Mouse (Mus musculus): ENCODE measurements around the gene Ung. TPM values are rescaled to one million over a fixed set of nuclear protein-coding genes. Genes with fewer than 3 reads are reported as not detected.

Ung gene
- total RNA-seq, 2 experiments from 2014 or later = 3.1 to 6.1 TPM

DNA sequence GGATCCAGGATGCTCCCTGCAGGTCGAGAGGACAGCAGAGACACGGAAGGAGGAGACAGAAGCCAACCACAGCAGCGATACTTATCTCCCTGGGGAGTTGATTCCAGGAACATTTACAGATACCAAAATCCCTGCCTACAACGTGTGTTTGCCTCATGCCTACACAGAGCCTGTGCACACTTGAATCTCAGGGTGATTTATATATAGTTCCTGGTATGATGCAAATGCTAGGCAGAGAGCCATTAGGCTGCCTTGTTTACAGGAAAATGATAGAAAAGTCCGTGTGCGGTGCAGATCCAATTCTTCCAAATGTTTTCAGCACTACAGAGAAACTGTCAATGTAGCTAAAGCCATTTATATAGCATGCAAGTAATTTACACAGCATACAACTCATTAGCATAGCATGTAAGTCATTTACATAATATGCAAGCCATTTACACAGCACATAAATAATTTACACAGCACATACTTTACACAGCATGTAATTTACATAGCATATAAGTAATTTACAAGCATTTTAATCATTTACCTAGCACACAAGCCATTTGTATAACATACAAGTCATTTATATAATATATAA lies 33.0 kb downstream of the Ung start:
- ATAC-seq (ENCODE audit: poor library complexity, severe bottlenecking) = no peak

DNA sequence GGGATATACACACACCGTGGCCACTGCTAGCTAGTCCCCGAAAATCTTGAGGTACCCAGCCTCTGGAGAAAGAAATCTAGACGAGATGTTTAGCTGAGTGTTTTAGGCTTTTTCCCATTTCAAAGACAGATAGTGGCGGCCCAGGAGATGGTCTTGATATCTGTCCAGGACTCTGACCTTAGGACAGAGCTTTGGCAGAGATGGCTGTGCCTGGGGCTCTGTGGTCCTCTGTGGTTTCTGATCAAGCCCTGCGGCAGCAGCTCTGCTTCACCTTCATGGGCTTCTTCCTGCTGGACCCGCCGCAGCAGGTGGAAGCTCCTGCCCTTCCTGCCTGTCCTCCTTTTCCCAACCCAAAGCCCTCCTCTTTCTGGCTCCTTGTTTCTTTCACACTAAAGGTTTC lies 40.2 kb downstream of the Ung start:
- no peak for ATAC-seq (ENCODE audit: poor library complexity, severe bottlenecking)

DNA sequence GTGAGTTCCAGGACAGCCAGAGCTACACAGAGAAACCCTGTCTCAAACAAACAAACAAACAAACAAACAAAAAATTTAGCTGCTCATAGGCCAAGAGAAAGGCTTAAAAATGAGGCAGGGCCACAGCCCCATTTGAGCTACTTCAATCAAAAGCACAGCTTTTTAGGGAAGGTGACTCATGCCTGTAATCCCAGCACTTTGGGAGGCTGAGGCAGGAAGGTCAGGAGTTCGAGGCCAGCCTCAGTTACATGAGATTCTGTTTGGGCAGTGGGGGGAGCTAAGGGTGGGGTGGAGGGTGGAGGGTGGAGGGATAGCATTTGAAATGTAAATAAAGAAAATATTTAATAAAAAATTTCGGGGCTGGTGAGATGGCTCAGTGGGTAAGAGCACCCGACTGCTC lies 42.8 kb downstream of the Ung start:
- no peak for ATAC-seq (ENCODE audit: poor library complexity, severe bottlenecking)

DNA sequence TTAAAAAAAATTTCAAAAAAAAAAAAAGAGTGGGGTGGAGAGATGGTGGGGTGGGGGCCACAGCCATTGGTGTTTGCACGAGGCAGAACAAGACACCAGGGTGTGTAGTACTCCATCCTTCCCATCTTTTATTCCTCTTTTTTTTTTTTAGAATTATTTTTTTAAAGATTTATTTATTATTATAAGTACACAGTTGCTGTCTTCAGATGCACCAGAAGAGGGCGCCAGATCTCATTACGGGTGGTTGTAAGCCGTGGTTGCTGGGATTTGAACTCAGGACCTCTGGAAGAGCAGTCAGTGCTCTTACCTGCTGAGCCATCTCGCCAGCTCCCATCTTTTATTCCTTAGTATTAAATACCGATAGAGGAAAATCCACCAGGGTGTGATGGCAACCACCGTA lies 43.3 kb downstream of the Ung start:
- ATAC-seq (ENCODE audit: poor library complexity, severe bottlenecking) = no peak

DNA sequence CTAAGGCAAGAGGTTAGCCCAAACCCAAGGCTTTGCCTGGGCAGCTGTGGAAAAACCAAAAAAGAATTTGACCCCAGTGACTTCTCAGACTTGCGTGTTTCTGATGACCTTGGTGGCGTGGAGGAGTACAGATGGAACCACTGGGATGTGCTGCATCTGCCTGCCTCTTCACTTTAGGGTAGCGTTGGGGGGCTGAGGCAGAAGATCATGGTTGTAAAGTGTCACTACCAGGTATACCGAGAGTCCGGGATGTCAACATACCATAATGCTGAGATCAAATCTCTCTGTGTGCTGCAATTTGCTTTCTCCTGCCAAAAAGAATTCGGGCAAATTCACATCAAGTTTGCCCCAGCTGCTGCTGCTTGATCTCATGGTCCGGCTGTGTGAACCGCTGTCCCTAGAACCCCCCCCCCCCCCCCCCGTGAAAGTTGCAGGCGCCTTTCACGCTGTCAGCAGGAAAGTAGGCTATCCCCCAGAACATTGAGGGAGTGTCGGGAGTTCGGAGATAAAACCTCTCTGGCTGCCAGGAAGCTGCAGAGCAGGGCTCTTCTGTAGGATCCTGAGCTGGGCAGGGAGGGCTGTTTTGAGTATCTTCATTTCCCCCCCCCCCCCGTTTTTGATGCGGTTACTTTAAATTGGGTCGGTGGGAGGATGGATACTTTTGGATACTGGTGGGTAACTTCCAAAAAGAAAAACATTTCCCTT lies 43.8 kb downstream of the Ung start:
- no peak for ATAC-seq (ENCODE audit: poor library complexity, severe bottlenecking)

DNA sequence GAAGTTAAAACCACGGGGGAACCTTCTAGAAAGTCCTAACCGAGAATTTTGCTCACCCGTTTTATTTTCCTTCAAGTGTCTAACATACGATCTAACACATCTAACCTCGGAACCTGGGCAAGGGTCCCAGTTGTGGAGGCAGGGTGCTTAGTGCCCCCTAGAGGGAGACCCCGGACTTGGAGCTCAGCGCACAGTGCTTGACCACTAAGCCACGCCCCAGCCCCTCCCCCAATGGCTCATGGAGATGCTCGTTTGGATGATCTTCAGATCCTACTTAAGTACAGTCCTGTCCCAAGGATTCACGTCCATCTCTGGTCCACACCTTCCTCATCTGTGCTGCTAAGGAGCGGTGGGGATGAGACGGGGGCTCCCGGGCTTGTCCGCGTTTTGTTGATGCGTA lies 44.5 kb downstream of the Ung start:
- ATAC-seq (ENCODE audit: poor library complexity, severe bottlenecking) = no peak

DNA sequence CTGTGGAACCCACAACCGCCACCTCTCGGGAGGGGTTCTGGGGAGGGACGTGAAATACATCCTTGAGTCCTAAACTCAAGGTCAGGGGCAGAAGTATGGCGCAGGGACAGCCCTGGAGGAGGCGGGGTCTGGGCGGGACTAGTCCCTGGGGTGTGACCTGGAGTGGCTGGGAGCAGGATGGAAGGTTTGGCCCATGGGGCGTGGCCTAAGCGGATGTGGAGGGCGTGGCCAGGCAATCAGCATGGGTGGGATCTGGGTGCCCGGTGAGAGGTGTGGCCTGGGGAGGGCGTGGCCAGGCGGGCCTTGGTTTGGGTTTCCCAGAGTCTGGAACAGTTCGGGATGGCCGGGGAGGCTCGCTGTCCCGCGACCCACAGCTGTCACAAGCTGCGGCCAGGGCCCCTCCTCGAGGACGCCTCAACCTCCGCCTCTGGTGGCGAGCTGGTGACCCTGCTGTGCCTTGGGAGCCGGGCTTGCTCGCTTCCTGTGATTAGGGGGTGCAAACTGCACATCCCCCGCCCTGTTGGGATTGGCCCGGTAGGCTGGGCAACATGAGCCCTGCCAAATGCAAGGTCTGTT lies 45.5 kb downstream of the Ung start:
- peak; percentile 94 for ATAC-seq (ENCODE audit: poor library complexity, severe bottlenecking)

DNA sequence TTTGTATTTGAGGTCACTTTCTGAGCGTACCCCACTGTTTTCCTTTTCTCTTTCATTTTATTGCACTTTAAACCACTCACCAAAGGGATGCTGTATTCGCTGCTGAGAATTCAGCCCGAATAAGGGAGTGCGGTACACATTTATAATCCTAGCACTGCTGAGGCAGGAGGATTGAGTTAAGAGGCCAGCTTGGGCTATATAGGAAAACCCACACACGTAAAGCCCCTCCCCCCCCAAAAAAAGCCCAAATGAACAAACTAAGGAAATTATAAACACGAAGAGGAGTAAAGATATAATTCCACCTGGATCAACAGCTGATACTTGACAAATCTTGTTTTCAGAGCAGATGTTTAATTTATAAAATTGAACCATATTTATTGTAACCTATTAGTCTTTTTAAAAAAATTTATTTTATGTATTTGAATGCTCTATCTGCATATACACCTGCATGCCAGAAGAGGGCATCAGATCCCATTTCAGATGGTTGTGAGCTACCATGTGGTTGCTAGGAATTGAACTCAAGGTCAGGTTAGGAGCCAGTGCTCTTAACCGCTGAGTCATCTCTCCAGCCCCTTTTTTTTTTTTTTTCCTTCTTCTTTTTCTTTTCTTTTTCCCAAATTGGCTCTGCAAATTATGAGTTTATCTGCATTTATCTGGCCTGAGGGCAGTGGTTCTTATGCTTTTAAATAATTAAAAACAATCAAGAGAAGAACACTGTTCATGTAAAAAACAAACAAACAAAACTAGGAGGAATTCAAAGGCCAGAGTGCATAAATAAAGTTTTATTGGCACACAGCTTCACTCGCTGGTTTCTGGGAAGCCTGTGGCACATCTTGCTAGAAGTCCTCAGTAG lies 46.6 kb downstream of the Ung start:
- ATAC-seq (ENCODE audit: poor library complexity, severe bottlenecking) = no peak

DNA sequence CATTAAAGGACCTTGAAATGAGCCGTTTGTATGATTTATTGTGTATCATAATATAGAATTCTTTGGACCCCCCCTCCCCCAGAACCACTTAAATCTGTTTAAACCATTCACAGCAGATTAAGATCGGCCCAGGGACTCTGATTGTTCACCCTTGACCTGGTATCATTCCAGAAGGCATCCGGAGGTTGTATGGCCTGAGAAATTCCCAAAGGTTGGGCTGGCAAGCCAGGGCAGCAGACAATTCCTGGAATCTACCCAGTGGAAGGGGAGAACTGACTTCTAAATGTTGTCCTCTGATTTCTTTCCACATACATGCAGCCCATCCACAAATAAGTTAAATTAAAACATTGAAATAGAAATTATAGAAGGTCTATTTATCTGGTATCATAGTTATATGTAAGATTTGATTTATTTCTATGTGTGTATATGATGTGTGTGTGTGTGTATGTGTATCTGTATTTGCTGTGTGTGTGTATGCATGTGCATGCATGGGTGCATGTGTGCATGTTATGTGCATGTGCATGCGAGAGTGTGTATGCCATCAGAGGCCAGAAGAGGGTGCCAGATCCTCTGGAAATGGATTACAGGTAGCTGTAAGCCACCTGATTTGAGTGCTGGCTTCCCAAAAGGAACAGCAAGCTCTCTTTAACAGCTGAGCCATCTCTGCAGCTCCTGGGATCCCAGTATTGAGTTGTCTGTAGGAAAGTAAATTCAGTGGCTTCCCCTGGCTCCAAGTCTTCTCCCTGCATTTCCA lies 48.0 kb downstream of the Ung start:
- no peak for ATAC-seq (ENCODE audit: poor library complexity, severe bottlenecking)

DNA sequence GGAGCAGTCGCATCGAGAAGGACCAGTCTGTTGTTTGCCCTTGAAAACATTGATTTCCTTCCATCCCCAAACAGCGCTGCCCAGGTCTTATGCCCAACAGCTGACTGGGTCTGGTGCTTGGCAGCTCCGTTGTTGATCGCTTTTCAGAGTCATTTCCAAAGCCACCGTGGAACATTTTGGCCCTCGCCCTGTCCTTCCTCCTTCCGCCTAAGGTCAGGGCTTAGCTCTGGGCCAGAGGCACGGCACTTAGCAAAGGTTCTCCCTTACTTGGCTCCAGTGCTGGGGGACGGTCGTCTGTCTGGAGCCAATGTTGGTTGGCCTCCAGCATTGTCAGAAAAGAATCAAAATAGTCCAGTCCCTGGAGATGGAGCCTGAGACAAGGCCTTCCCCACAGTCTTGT lies 49.4 kb downstream of the Ung start:
- no peak for ATAC-seq (ENCODE audit: poor library complexity, severe bottlenecking)

DNA sequence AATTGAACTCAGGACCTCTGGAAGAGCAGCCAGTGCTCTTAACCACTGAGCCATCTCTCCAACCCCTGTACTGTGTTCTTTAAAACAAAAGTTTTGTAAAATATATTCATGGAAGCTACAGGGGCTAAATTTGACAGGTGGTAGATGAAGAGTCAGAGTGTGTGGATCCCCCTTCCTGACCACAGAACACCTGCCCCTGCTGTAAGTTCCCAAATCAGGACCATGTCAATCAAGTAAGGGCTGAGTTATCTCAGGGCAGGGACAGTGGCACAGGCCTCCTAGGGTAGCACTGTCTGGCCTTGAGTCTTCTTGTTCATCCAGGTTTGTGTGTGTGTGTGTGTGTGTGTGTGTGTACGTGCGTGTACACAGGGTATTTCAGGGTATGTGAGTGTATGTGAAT lies 53.3 kb downstream of the Ung start:
- no peak for ATAC-seq (ENCODE audit: poor library complexity, severe bottlenecking)

DNA sequence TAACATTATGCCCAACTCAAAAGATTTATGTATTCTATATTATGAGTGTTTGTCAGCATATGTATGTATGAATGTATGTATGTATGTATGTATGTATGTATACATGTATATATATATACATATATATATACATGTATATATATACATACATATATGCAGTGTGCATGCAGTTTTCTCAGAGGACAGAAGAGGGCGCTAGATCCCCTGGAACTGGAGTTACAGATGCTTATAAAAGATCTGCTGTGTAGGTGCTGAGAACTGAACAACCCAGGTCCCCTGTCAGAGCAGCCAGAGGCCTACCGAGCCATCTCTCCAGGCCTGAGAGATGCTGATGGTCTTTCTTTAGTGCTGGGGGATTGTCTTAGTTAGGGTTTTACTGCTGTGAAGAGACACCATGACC lies 56.9 kb downstream of the Ung start:
- ATAC-seq (ENCODE audit: poor library complexity, severe bottlenecking) = no peak

Other genes with a start within 250 kb of the Ung start
- gene Coro1c, start 221.6 kb upstream of the Ung start, total RNA-seq (2015) = 93.2 and 103 TPM in 2 replicates
- 141 and 145 TPM in 2 replicates for gene Coro1c, start 221.6 kb upstream of the Ung start, total RNA-seq (2017)
- 10.2 and 10.4 TPM in 2 replicates for gene Ssh1, start 136.5 kb upstream of the Ung start, total RNA-seq (2015)
- gene Ssh1, start 136.5 kb upstream of the Ung start, total RNA-seq (2017) = 4.7 and 4.9 TPM in 2 replicates
- gene Dao, start 126.7 kb upstream of the Ung start, total RNA-seq (2015) = not detected in 2 replicates
- not detected in 2 replicates for gene Dao, start 126.7 kb upstream of the Ung start, total RNA-seq (2017)
- 2.8 and 7.2 TPM in 2 replicates for gene Usp30, start 64.9 kb upstream of the Ung start, total RNA-seq (2015)
- 3.5 and 4.7 TPM in 2 replicates for gene Usp30, start 64.9 kb upstream of the Ung start, total RNA-seq (2017)
- not detected in 2 replicates for gene Svop, start 38.8 kb upstream of the Ung start, total RNA-seq (2015)
- not detected in 2 replicates for gene Svop, start 38.8 kb upstream of the Ung start, total RNA-seq (2017)
- 3.0 and 3.2 TPM in 2 replicates for gene Alkbh2, start 2.2 kb upstream of the Ung start, total RNA-seq (2015)
- 1.4 and 1.6 TPM in 2 replicates for gene Alkbh2, start 2.2 kb upstream of the Ung start, total RNA-seq (2017)
- 0.02 and 0.05 TPM in 2 replicates for gene Acacb, start 16.1 kb downstream of the Ung start, total RNA-seq (2015)
- gene Acacb, start 16.1 kb downstream of the Ung start, total RNA-seq (2017) = 0.07 TPM in 1 of 2 replicates, not detected in the other
- not detected in 2 replicates for gene Foxn4, start 143.4 kb downstream of the Ung start, total RNA-seq (2015)
- not detected in 2 replicates for gene Foxn4, start 143.4 kb downstream of the Ung start, total RNA-seq (2017)
- 4.3 and 8.6 TPM in 2 replicates for gene Myo1h, start 158.8 kb downstream of the Ung start, total RNA-seq (2015)
- 5.2 and 12.5 TPM in 2 replicates for gene Myo1h, start 158.8 kb downstream of the Ung start, total RNA-seq (2017)

Data from megakaryocyte, adult 5-6 weeks (primary cell).